Mouse (Mus musculus) monocyte, adult 59 days (primary cell): ENCODE data around the gene Pcsk7. TPM values are rescaled to one million over a fixed set of nuclear protein-coding genes. Genes with fewer than 3 reads are reported as not detected.

Experiments
- total RNA-seq, 2 experiments: library from RNA; stranded (reverse); gene quantifications; one replicate each; pipeline ENCODE4 v1.2.4; 2023

The Pcsk7 gene
- 10 to 100 TPM; 43.6 to 50.4 TPM for total RNA-seq

DNA sequence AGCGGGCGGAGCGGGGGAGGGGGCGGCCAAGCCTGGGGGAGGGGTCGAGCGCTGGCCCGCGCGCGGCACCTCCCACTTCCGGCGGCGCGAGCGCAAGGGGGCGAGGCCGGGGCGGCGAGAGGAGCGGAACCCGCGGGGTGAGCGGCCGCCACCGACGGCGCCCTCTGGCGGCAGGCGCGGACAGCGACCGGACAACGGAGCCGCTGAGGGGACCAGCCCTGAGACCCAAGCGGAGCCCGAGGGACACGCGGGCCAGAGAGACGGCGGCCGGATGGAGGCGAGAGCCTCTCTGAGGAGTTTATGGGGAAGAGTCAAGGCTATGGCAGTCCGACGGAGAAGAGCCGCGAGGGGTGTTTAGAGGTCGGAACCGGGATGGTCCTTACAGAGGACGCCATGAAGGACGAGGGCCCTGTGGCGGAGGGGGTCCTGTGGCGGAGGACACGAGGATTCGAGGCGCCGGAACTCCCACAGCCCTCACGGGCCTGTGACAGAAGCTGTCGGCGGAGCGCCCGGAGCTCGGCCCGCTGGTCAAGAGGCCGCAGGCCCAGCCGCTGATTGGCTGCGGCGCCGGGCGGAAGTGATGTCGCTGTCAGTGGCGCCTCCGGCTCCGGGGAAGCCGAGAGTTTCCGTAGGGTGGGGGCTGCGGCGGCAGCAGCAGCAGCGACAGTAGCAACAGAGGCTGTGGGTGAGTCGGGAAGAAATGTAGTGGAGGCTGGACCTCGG, at the start of gene Pcsk7, which contains the start of gene Rnf214:
TSS of gene Pcsk7 (plus strand) at position 143 of the 723 bp plus-strand sequence.
TSS of gene Rnf214 (minus strand) at position 557 of the 723 bp plus-strand sequence.

DNA sequence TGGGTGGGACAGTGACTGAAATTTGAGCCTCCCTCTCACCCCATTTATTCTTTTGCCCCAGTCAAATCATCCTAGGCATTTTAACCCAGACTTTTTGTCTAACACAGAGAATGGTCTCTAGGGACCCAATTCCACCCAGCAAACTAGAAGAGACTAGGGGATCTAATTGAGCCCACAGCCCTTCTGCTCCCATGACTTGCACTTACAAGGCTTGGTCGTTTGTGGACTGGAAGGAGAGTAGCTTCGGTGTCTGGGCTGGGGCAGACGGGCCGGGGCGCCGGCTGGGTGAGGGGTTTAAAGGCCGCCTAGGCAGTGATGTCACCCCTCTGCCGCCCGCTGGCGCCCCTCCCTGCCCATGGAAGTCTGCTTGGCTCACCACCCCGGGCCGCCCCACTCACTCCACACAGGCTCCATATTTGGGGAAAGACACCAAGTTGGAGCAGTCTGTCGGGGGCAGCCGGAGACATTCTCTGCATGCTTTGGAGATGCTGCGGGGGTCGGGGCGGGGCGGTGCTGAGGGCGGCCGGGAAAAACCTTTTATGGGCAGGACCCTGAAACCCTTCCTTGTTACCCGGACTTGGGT, 29.4 kb downstream of the Pcsk7 start, which contains the start of gene Tagln:
TSS of gene Tagln (minus strand) at position 431 of the 583 bp plus-strand sequence.

DNA sequence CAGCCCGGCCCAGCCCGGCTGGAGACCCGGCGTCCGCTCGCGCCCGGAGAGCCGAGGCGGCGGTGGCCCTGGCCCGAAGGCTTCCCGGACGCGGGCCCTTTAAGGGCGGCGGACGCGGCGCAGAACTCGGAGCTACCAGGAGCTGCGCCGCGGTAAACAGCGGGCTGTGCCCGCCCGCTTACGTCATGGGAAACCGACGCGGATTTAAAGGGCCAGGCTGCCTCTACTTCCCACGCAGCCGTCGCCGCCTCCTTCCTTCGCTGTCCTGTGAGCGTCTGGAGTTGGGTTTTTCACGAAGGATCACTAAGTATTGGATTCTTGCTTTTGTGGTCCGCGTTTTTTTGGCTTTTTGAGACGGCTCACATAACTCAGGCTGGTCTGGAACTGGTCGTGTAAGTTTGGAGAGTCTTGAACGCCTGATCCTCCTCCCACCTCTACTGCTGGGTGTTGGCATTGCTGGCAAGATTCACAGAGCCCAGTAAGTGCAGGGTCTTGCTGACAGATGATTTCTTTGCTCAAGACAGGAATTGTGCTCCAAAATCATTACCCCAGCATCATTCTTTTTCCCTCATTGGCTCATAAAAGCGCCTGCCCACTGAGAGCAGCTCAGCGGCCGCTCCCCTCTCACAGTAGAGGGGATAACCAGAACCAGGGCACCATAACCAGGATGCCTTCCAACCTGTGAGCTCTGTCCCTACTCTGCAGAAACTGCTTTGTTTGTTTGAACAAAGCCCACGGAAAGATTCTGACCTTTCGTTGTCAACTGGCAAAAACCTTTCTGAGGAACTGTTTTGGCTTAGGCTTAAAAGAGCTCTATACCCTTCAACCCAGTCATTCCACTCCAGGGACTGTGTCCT, 49.0 kb downstream of the Pcsk7 start, which contains the start of gene Sidt2:
TSS of gene Sidt2 (minus strand) at position 152 of the 857 bp plus-strand sequence.

Other genes with a start within 250 kb of the Pcsk7 start
- gene Cep164, start 77.8 kb upstream of the Pcsk7 start, total RNA-seq: 10 to 100 TPM; 15.2 to 16.7 TPM
- gene Bace1, start 67.9 kb upstream of the Pcsk7 start, total RNA-seq: 1 to 10 TPM; 2.1 to 3.4 TPM
- 10 to 100 TPM; 30.5 to 33.3 TPM for gene Rnf214, start 414 bp downstream of the Pcsk7 start, total RNA-seq
- gene Tagln, start 29.6 kb downstream of the Pcsk7 start, total RNA-seq: 1 to 10 TPM in 1 of 2 experiments, under 1 TPM in 1; 0.52 to 1.9 TPM
- gene Sidt2, start 48.8 kb downstream of the Pcsk7 start, total RNA-seq: 100 to 1,000 TPM; 157 to 181 TPM
- gene Pafah1b2, start 106.2 kb downstream of the Pcsk7 start, total RNA-seq: 10 to 100 TPM; 46.2 to 49.3 TPM
- 10 to 100 TPM; 52.0 to 52.6 TPM for gene Sik3, start 106.3 kb downstream of the Pcsk7 start, total RNA-seq